Mouse (Mus musculus): ENCODE measurements around the gene Stk24.

DNA sequence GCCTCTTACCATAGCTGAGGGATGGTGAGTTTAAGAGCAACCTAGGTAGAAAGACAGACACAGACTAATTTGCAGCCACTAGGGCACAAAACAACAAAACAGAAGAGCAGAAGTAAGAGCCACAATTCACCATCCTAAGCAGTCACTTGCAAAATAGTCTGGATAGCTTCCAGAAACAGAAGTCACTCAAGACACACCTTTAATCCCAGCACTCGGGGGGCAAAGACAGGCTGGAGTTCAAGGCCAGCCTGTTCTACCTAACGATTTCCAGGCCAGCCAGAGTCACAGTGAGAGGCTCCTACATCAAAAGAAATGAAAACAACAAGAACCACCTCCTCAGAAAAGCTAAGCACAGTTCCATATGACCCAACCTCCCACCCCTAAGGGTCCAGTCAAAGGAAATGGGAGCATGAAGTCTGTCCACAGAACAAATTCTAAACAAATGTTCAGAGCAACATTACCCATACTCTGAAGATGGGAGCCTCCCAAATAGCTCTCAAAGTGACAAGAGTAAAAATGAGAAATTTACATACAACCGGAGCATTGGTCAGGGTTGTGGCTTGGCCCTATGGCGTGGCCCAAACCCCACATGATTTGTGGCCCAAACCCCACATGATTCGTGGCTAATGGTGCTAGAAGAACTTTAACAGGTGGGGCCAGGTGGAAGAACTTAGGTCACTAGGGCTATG lies 50.3 kb downstream of the Stk24 start:
- TF ChIP-seq CTCF (IDR thresholded peaks at IDR 0.05; ENCODE audit: low read depth, low read length) = no peak
- no peak for TF ChIP-seq POLR2A (IDR thresholded peaks at IDR 0.05; ENCODE audit: borderline replicate concordance, low read depth, low read length)
